Mouse (Mus musculus) olfactory bulb, adult 2 months (tissue): ENCODE measurements around the gene Trpc4. TPM values are rescaled to one million over a fixed set of nuclear protein-coding genes. Genes with fewer than 3 reads are reported as not detected.

ENCODE experiments used
- H3K27ac ChIP-seq: fragments of 200-500 bp; 2 replicates; pipeline ENCODE4 v1.5.1; 2012; ENCODE audit warnings: low read depth, low read length; ENCODE audit not compliant: insufficient read depth
- H3K4me1 ChIP-seq: fragments of 200-500 bp; 2 replicates; pipeline ENCODE4 v1.6.1; 2012; ENCODE audit warnings: low read length; ENCODE audit not compliant: control insufficient read depth, insufficient read depth
- H3K4me3 ChIP-seq: fragments of 200-500 bp; 2 replicates; pipeline ENCODE4 v1.5.1; 2012; ENCODE audit warnings: mild to moderate bottlenecking, low read depth, low read length, moderate library complexity; ENCODE audit not compliant: insufficient read depth
- CTCF ChIP-seq: fragments of 200-500 bp; IDR thresholded peaks from 2 replicates; pipeline ENCODE4 v1.5.1; 2012; ENCODE audit warnings: low read depth, mild to moderate bottlenecking, low read length, moderate library complexity; ENCODE audit not compliant: insufficient read depth
- POLR2A ChIP-seq: fragments of 200-500 bp; IDR thresholded peaks from 2 replicates; pipeline ENCODE4 v1.6.1; 2012; ENCODE audit warnings: mild to moderate bottlenecking, low read depth, low read length, moderate library complexity; ENCODE audit not compliant: insufficient read depth
- WGBS: fragments of 180-500 bp; shearing (Covaris S2); methylation state at CpG from one replicate; pipeline ENCODE4 v1.1.7; 2018; 5-methylcytosine and 5-hydroxymethylcytosine counted together
- polyA plus RNA-seq: library from polyadenylated mRNA; stranded (reverse); fragments of >200 nt; gene quantifications from 2 replicates; pipeline ENCODE4 v1.2.4, GENCODE M21; 2012; ENCODE audit warnings: low replicate concordance; ENCODE audit not compliant: missing spikeins, insufficient read depth, insufficient read length

Gene Trpc4
- polyA plus RNA-seq, 1 experiment: not detected

GRCm38 (mm10) chr3:54243136-54243535 is 87.3 kb downstream of the Trpc4 start:
- WGBS: 38% methylated on average over 1 of the region's 1 CpGs
- no peaks in the 10 kb centered on the region for H3K4me1 ChIP-seq
- no peak for TF ChIP-seq POLR2A
- TF ChIP-seq CTCF: no peak

GRCm38 (mm10) chr3:54244729-54245465 is 89.1 kb downstream of the Trpc4 start:
- TF ChIP-seq CTCF: no peak
- no peak for TF ChIP-seq POLR2A
- H3K27ac ChIP-seq: no peak overlapping the region
- H3K4me3 ChIP-seq: no peak overlapping the region
- no peaks in the 10 kb centered on the region for H3K4me1 ChIP-seq
- WGBS: 84% methylated on average over 4 of the region's 4 CpGs

More at GRCm38 (mm10) chr3:54243136-54243535, 87.3 kb downstream of the Trpc4 start:
- Histone ChIP-seq H3K27ac (no peak overlapping the region), H3K4me3 (no peak overlapping the region)

- Histone ChIP-seq H3K4me3 (no peak overlapping the region), H3K27ac (no peak overlapping the region), H3K4me1 (no peaks in the 10 kb centered on the region)
- TF ChIP-seq CTCF (no peak), POLR2A (no peak)
- 64% methylated on average over 2 of the region's 2 CpGs for WGBS
These were observed 90.6 kb downstream of the Trpc4 start for GRCm38 (mm10) chr3:54246416-54246815.

GRCm38 (mm10) chr3:54249311-54249710 is 93.5 kb downstream of the Trpc4 start:
- TF ChIP-seq POLR2A (no peak), CTCF (no peak)
- Histone ChIP-seq H3K4me3 (no peak overlapping the region), H3K4me1 (no peaks in the 10 kb centered on the region), H3K27ac (no peak overlapping the region)
- 85% methylated on average over 6 of the region's 6 CpGs for WGBS

GRCm38 (mm10) chr3:54266943-54267342 is 111.1 kb downstream of the Trpc4 start:
- TF ChIP-seq POLR2A (no peak), CTCF (no peak)
- no peak overlapping the region for H3K27ac ChIP-seq
- H3K4me3 ChIP-seq: no peak overlapping the region
- no peaks in the 10 kb centered on the region for H3K4me1 ChIP-seq
- WGBS: 100% methylated on average over 1 of the region's 1 CpGs

- H3K27ac ChIP-seq: no peak overlapping the region
- H3K4me3 ChIP-seq: no peak overlapping the region
- WGBS: 57% methylated on average over 6 of the region's 6 CpGs
- TF ChIP-seq POLR2A (no peak), CTCF (no peak)
- no peaks in the 10 kb centered on the region for H3K4me1 ChIP-seq
These were observed 113.3 kb downstream of the Trpc4 start for GRCm38 (mm10) chr3:54269180-54269579.

- H3K4me3 ChIP-seq: no peak overlapping the region
- no peaks in the 10 kb centered on the region for H3K4me1 ChIP-seq
- no peak overlapping the region for H3K27ac ChIP-seq
- WGBS: 73% methylated on average over 7 of the region's 7 CpGs
- TF ChIP-seq POLR2A: no peak
- no peak for TF ChIP-seq CTCF
These were observed 118.8 kb downstream of the Trpc4 start for GRCm38 (mm10) chr3:54274651-54275050.

- TF ChIP-seq CTCF (no peak), POLR2A (no peak)
- H3K27ac ChIP-seq: no peak overlapping the region
- no peaks in the 10 kb centered on the region for H3K4me1 ChIP-seq
- H3K4me3 ChIP-seq: no peak overlapping the region
- WGBS: 78% methylated on average over 3 of the region's 3 CpGs
These were observed 133.9 kb downstream of the Trpc4 start for GRCm38 (mm10) chr3:54289731-54290130.

- Histone ChIP-seq H3K4me1 (no peaks in the 10 kb centered on the region), H3K27ac (no peak overlapping the region), H3K4me3 (no peak overlapping the region)
- WGBS: 44% methylated on average over 5 of the region's 5 CpGs
- TF ChIP-seq POLR2A (no peak), CTCF (no peak)
These were observed 154.8 kb downstream of the Trpc4 start for GRCm38 (mm10) chr3:54310604-54311003.
